Mouse (Mus musculus): ENCODE measurements around the gene Apbb1ip. TPM values are rescaled to one million over a fixed set of nuclear protein-coding genes. Genes with fewer than 3 reads are reported as not detected.
"Not testable (repeated sequence)": the region's sequence is repeated elsewhere in the genome, so short reads cannot be mapped to it uniquely, and the experiment has no call there.

Apbb1ip gene
- polyA plus RNA-seq, 1 experiment from 2014 or later = 1.0 TPM

GRCm38 (mm10) chr2:22857501-22857900 is 83.6 kb downstream of the Apbb1ip start:
- ATAC-seq (replicated peaks) = peak; percentile 60; the same call in 1 of the 2 replicates
- no peaks in the 10 kb centered on the region for H3K9me3 ChIP-seq
- 35% methylated on average over 3 of the region's 3 CpGs for WGBS

GRCm38 (mm10) chr2:22862194-22862593 is 88.3 kb downstream of the Apbb1ip start:
- Histone ChIP-seq H3K27ac (replicated peaks) (no peak overlapping the region), H3K27me3 (no peaks in the 10 kb centered on the region), H3K4me3 (no peak overlapping the region), H3K36me3 (no peaks in the 10 kb centered on the region), H3K9ac (replicated peaks) (no peak overlapping the region), H3K4me1 (no peaks in the 10 kb centered on the region), H3K4me2 (replicated peaks) (no peak overlapping the region), H3K9me3 (no peaks in the 10 kb centered on the region)
- ATAC-seq (replicated peaks) = no peak
- WGBS = 80% methylated on average over 2 of the region's 2 CpGs

More at GRCm38 (mm10) chr2:22857501-22857900, 83.6 kb downstream of the Apbb1ip start:
- Histone ChIP-seq H3K27me3 (no peaks in the 10 kb centered on the region), H3K36me3 (no peaks in the 10 kb centered on the region), H3K4me3 (no peak overlapping the region), H3K27ac (replicated peaks) (no peak overlapping the region), H3K4me2 (replicated peaks) (no peak overlapping the region), H3K4me1 (no peaks in the 10 kb centered on the region), H3K9ac (replicated peaks) (no peak overlapping the region)

- H3K27ac ChIP-seq (replicated peaks); H3K4me2 ChIP-seq (replicated peaks); H3K36me3 ChIP-seq; H3K9ac ChIP-seq (replicated peaks); H3K27me3 ChIP-seq; H3K4me3 ChIP-seq; H3K9me3 ChIP-seq; H3K4me1 ChIP-seq: not testable (repeated sequence)
- ATAC-seq (replicated peaks) = peak; percentile 96
- WGBS = 4% methylated on average over 6 of the region's 6 CpGs
Measured at GRCm38 (mm10) chr2:22864394-22865037, 90.6 kb downstream of the Apbb1ip start.

GRCm38 (mm10) chr2:22865818-22866217 is 91.9 kb downstream of the Apbb1ip start:
- Histone ChIP-seq H3K27ac (replicated peaks) (no peak overlapping the region), H3K4me1 (no peaks in the 10 kb centered on the region), H3K36me3 (no peaks in the 10 kb centered on the region), H3K9ac (replicated peaks) (no peak overlapping the region), H3K27me3 (no peaks in the 10 kb centered on the region), H3K4me3 (no peak overlapping the region), H3K4me2 (replicated peaks) (no peak overlapping the region), H3K9me3 (no peaks in the 10 kb centered on the region)
- ATAC-seq (replicated peaks) = no peak
- WGBS = 91% methylated on average over 1 of the region's 1 CpGs

- Histone ChIP-seq H3K27me3 (no peaks in the 10 kb centered on the region), H3K9me3 (no peaks in the 10 kb centered on the region), H3K4me3 (no peak overlapping the region), H3K27ac (replicated peaks) (no peak overlapping the region), H3K4me2 (replicated peaks) (no peak overlapping the region), H3K36me3 (no peaks in the 10 kb centered on the region), H3K4me1 (no peaks in the 10 kb centered on the region), H3K9ac (replicated peaks) (no peak overlapping the region)
- 84% methylated on average over 7 of the region's 7 CpGs for WGBS
- ATAC-seq (replicated peaks) = no peak
Measured at GRCm38 (mm10) chr2:22866894-22867424, 93.1 kb downstream of the Apbb1ip start.

- Histone ChIP-seq H3K36me3 (no peaks in the 10 kb centered on the region), H3K27me3 (no peaks in the 10 kb centered on the region), H3K4me2 (replicated peaks) (no peak overlapping the region), H3K27ac (replicated peaks) (no peak overlapping the region), H3K9me3 (no peaks in the 10 kb centered on the region), H3K4me3 (no peak overlapping the region), H3K9ac (replicated peaks) (no peak overlapping the region), H3K4me1 (no peaks in the 10 kb centered on the region)
- 93% methylated on average over 1 of the region's 1 CpGs for WGBS
- no peak for ATAC-seq (replicated peaks)
Measured at GRCm38 (mm10) chr2:22873159-22873558, 99.3 kb downstream of the Apbb1ip start.

GRCm38 (mm10) chr2:22874628-22875027 is 100.7 kb downstream of the Apbb1ip start:
- 62% methylated on average over 10 of the region's 10 CpGs for WGBS
- H3K27ac ChIP-seq (replicated peaks) = no peak overlapping the region
- H3K9me3 ChIP-seq = no peaks in the 10 kb centered on the region
- H3K27me3 ChIP-seq = no peaks in the 10 kb centered on the region
- H3K36me3 ChIP-seq = no peaks in the 10 kb centered on the region
- no peak for ATAC-seq (replicated peaks)
- no peak overlapping the region for H3K4me3 ChIP-seq
- H3K4me1 ChIP-seq = no peaks in the 10 kb centered on the region
- H3K9ac ChIP-seq (replicated peaks) = no peak overlapping the region
- H3K4me2 ChIP-seq (replicated peaks) = no peak overlapping the region

GRCm38 (mm10) chr2:22876614-22877013 is 102.7 kb downstream of the Apbb1ip start:
- 88% methylated on average over 3 of the region's 3 CpGs for WGBS

GRCm38 (mm10) chr2:22878781-22879180 is 104.9 kb downstream of the Apbb1ip start:
- Histone ChIP-seq H3K9me3 (no peaks in the 10 kb centered on the region), H3K4me3 (no peak overlapping the region), H3K9ac (replicated peaks) (no peak overlapping the region), H3K27ac (replicated peaks) (no peak overlapping the region), H3K4me1 (no peaks in the 10 kb centered on the region), H3K27me3 (no peaks in the 10 kb centered on the region), H3K36me3 (no peaks in the 10 kb centered on the region), H3K4me2 (replicated peaks) (no peak overlapping the region)
- no peak for ATAC-seq (replicated peaks)
- 60% methylated on average over 1 of the region's 1 CpGs for WGBS

More at GRCm38 (mm10) chr2:22876614-22877013, 102.7 kb downstream of the Apbb1ip start:
- Histone ChIP-seq H3K4me2 (replicated peaks) (no peak overlapping the region), H3K36me3 (no peaks in the 10 kb centered on the region), H3K4me3 (no peak overlapping the region), H3K4me1 (no peaks in the 10 kb centered on the region), H3K27me3 (no peaks in the 10 kb centered on the region), H3K9ac (replicated peaks) (no peak overlapping the region), H3K27ac (replicated peaks) (no peak overlapping the region), H3K9me3 (no peaks in the 10 kb centered on the region)
- ATAC-seq (replicated peaks) = no peak

- H3K27ac ChIP-seq (replicated peaks); H3K4me3 ChIP-seq; H3K27me3 ChIP-seq; H3K36me3 ChIP-seq; H3K4me2 ChIP-seq (replicated peaks); H3K4me1 ChIP-seq; H3K9ac ChIP-seq (replicated peaks); H3K9me3 ChIP-seq; ATAC-seq (replicated peaks): not testable (repeated sequence)
- WGBS = 89% methylated on average over 3 of the region's 3 CpGs
Measured at GRCm38 (mm10) chr2:22880726-22881125, 106.8 kb downstream of the Apbb1ip start.

GRCm38 (mm10) chr2:22894932-22895281 is 121.0 kb downstream of the Apbb1ip start:
- peak overlapping the region; percentile 66 for H3K4me2 ChIP-seq (replicated peaks)
- H3K4me3 ChIP-seq = peak overlapping the region; percentile 73
- H3K36me3 ChIP-seq = no peaks in the 10 kb centered on the region
- no peaks in the 10 kb centered on the region for H3K27me3 ChIP-seq
- peaks cover 20% of the 10 kb centered on the region for H3K4me1 ChIP-seq
- no peaks in the 10 kb centered on the region for H3K9me3 ChIP-seq
- 22% methylated on average over 9 of the region's 9 CpGs for WGBS
- peak overlapping the region; percentile 82 for H3K27ac ChIP-seq (replicated peaks)
- H3K9ac ChIP-seq (replicated peaks) = peak overlapping the region; percentile 61
- ATAC-seq (replicated peaks) = peak; percentile 62

GRCm38 (mm10) chr2:22895282-22896273 is 121.7 kb downstream of the Apbb1ip start, which contains the start of gene Pdss1:
TSS of gene Pdss1 (plus strand) at chr2:22895522.
- peak within 1 kb of the TSS; percentile 66 for H3K4me2 ChIP-seq (replicated peaks)
- peak within 1 kb of the TSS; percentile 73 for H3K4me3 ChIP-seq
- H3K4me1 ChIP-seq = peaks cover 20% of the 10 kb centered on the region
- H3K36me3 ChIP-seq = no peaks in the 10 kb centered on the region
- under 1% methylated on average over 81 of the region's 81 CpGs for WGBS
- H3K27ac ChIP-seq (replicated peaks) = peak within 1 kb of the TSS; percentile 82
- H3K9ac ChIP-seq (replicated peaks) = peak within 1 kb of the TSS; percentile 61
- ATAC-seq (replicated peaks) = peak; percentile 99
- no peaks in the 10 kb centered on the region for H3K27me3 ChIP-seq
- H3K9me3 ChIP-seq = no peaks in the 10 kb centered on the region
